Mouse (Mus musculus) midbrain, embryonic 11.5 days (tissue): ENCODE data around the gene Eogt. TPM values are rescaled to one million over a fixed set of nuclear protein-coding genes. Genes with fewer than 3 reads are reported as not detected.

ENCODE experiments used
- ATAC-seq: fragments of 200-750 bp; cut with Nextera tagmentation; 2 replicates; pipeline ENCODE4 v1.8.0; 2017; ENCODE audit warnings: moderate TSS enrichment, moderate library complexity; ENCODE audit not compliant: low FRiP score
- DNase-seq: peaks from one replicate; pipeline ENCODE4 v3.0.0; 2015; ENCODE audit warnings: low spot score; ENCODE audit errors: missing footprints
- H3K27ac ChIP-seq: fragments of 300-500 bp; sonication (generic); 2 replicates; pipeline ENCODE4 v1.5.1; 2014; ENCODE audit warnings: low read depth, low read length
- H3K27me3 ChIP-seq: fragments of 300-500 bp; sonication (generic); 2 replicates; pipeline ENCODE4 v1.6.1; 2014; ENCODE audit warnings: mild to moderate bottlenecking, low read length, moderate library complexity, mixed read lengths; ENCODE audit not compliant: control insufficient read depth, insufficient read depth
- H3K36me3 ChIP-seq: fragments of 300-500 bp; sonication (generic); 2 replicates; pipeline ENCODE4 v1.6.1; 2014; ENCODE audit warnings: mild to moderate bottlenecking, low read length, moderate library complexity, mixed read lengths; ENCODE audit not compliant: control insufficient read depth, insufficient read depth
- H3K4me1 ChIP-seq: fragments of 300-500 bp; sonication (generic); 2 replicates; pipeline ENCODE4 v1.6.1; 2014; ENCODE audit warnings: low read length; ENCODE audit not compliant: control insufficient read depth, insufficient read depth
- H3K4me2 ChIP-seq: fragments of 300-500 bp; sonication (generic); 2 replicates; pipeline ENCODE4 v1.6.1; 2014; ENCODE audit warnings: mild to moderate bottlenecking, moderate library complexity
- H3K4me3 ChIP-seq: fragments of 300-500 bp; sonication (generic); 2 replicates; pipeline ENCODE4 v1.5.1; 2014; ENCODE audit warnings: low read depth, low read length
- H3K9ac ChIP-seq: fragments of 300-500 bp; sonication (generic); 2 replicates; pipeline ENCODE4 v1.6.1; 2014; ENCODE audit warnings: low read length
- H3K9me3 ChIP-seq: fragments of 300-500 bp; sonication (generic); 2 replicates; pipeline ENCODE4 v1.6.1; 2016; ENCODE audit warnings: low read length; ENCODE audit not compliant: control insufficient read depth
- WGBS: fragments of 180-500 bp; shearing (Covaris S2); extraction: QIAGEN DNeasy Blood & Tissue Kit; methylation state at CpG from one replicate; pipeline ENCODE4 v1.1.7; 2014; 5-methylcytosine and 5-hydroxymethylcytosine counted together
- polyA plus RNA-seq: library from polyadenylated mRNA; unstranded; fragments of >200 nt; fragmentation: Nextera tagmentation; extraction: Ambion mirVana; gene quantifications from 2 replicates; pipeline ENCODE4 v1.2.1, GENCODE M21; 2014

Eogt gene
- 7.9 and 8.3 TPM in 2 replicates for polyA plus RNA-seq

DNA sequence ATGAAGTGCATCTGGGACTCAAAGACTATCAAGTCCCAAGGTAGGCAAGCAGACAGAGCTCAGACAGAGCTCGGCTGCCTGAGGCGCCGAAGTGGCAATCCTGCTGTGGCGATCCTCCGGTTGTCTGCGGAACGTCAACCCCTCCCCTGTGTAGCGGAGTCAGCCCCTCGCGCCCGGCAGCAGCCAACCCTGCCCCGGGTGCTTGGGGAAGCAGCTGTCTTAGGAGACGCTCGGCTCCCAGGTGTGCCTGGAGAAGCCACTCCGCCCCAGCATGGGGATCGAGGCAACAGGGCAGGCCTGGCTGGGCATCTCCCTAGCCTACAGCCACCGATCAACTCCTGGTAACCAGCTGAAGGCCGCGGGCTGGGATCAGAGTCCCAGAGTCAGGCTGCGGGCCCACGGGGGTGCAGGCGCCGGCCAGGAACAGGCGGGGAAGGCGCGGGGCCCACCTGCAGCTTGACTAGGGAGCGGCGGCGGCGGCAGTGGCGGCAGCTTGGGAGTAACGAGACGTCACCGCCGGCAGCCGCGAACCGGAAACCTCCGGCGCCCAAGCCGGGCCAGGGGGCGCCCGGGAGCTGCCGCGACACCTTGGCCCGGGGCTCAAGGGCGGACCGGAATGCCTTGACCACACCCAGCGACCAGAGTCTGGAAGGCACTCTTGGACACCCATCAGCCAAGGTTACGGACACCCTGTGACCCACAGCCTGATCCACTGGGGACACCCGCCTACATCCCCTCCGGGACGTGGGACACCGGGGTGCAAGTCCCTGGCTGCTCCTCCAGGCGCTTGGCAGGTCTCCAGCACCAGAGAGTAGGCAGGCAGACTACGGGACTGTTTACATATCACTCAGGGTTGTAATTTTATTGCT lies at the start of gene Eogt:
Eogt (minus strand) TSS at position 800 of the 869 bp plus-strand sequence.
- Histone ChIP-seq H3K9me3 (no peaks in the 10 kb centered on the region), H3K4me1 (peaks cover 16% of the 10 kb centered on the region; the same call in 1 of the 2 replicates), H3K36me3 (no peaks in the 10 kb centered on the region), H3K4me3 (peak within 1 kb of the TSS; percentile 67), H3K4me2 (peak within 1 kb of the TSS; percentile 99), H3K27me3 (no peaks in the 10 kb centered on the region), H3K9ac (peak within 1 kb of the TSS; percentile 90), H3K27ac (peak within 1 kb of the TSS; percentile 48)
- peak; percentile 80 for ATAC-seq
- DNase-seq, result peak; percentile 96
- WGBS, result 1% methylated on average over 55 of the region's 56 CpGs

GRCm38 (mm10) chr6:97179367-97179828 lies 30.4 kb upstream of the Eogt start:
- Histone ChIP-seq H3K9me3 (no peaks in the 10 kb centered on the region), H3K4me2 (peak overlapping the region; percentile 54), H3K27me3 (no peaks in the 10 kb centered on the region), H3K4me1 (peaks cover 10% of the 10 kb centered on the region; the same call in 1 of the 2 replicates), H3K9ac (peak overlapping the region; percentile 72), H3K36me3 (peaks cover 6% of the 10 kb centered on the region), H3K27ac (peak overlapping the region; percentile 89), H3K4me3 (peak overlapping the region; percentile 53)
- ATAC-seq, result no peak
- 11% methylated on average over 11 of the region's 11 CpGs for WGBS
- DNase-seq, result no peak

GRCm38 (mm10) chr6:97178491-97179366 lies 29.7 kb upstream of the Eogt start, which contains the start of gene Tmf1:
Gene Tmf1 (minus strand): TSS chr6:97179122.
- peaks cover 10% of the 10 kb centered on the region; the same call in 1 of the 2 replicates for H3K4me1 ChIP-seq
- peak within 1 kb of the TSS; percentile 72 for H3K9ac ChIP-seq
- WGBS, result under 1% methylated on average over 80 of the region's 80 CpGs
- H3K4me2 ChIP-seq, result peak within 1 kb of the TSS; percentile 54
- peaks cover 6% of the 10 kb centered on the region for H3K36me3 ChIP-seq
- H3K4me3 ChIP-seq, result peak within 1 kb of the TSS; percentile 53
- H3K9me3 ChIP-seq, result no peaks in the 10 kb centered on the region
- peak within 1 kb of the TSS; percentile 89 for H3K27ac ChIP-seq
- H3K27me3 ChIP-seq, result no peaks in the 10 kb centered on the region
- DNase-seq (peak; percentile 99), ATAC-seq (peak; percentile 97)

GRCm38 (mm10) chr6:97175716-97176115 lies 26.7 kb upstream of the Eogt start:
- WGBS, result 86% methylated on average over 11 of the region's 11 CpGs
- Histone ChIP-seq H3K4me1 (peaks cover 10% of the 10 kb centered on the region; the same call in 1 of the 2 replicates), H3K9ac (no peak overlapping the region), H3K9me3 (no peaks in the 10 kb centered on the region), H3K4me3 (no peak overlapping the region), H3K4me2 (no peak overlapping the region), H3K27me3 (no peaks in the 10 kb centered on the region), H3K36me3 (peaks cover 11% of the 10 kb centered on the region), H3K27ac (no peak overlapping the region)
- ATAC-seq (no peak), DNase-seq (peak; percentile 73)

DNA sequence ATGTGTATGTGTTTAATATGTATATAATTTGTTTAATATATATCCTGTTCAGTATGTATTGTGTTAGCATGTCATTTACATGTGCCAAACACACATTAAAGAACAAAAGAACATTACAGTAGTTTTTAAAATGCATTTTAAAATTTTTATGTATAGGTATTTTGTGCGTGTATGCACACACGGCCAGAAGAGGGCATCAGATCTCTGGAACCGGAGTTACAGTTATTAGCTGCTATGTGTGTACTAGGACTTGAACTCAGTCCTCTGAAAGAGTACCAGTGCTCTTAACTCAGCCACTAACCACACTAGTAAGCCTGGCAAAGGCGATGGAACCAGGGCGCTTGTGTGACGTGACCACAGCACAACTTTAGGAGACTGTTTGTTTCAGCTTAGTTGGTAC lies 1.2 kb upstream of the Eogt start:
- H3K27ac ChIP-seq, result no peak overlapping the region
- H3K36me3 ChIP-seq, result no peaks in the 10 kb centered on the region
- WGBS, result 83% methylated on average over 6 of the region's 6 CpGs
- no peak overlapping the region for H3K4me2 ChIP-seq
- H3K27me3 ChIP-seq, result no peaks in the 10 kb centered on the region
- H3K9me3 ChIP-seq, result no peaks in the 10 kb centered on the region
- ATAC-seq (no peak), DNase-seq (no peak)
- no peak overlapping the region for H3K9ac ChIP-seq
- peaks cover 16% of the 10 kb centered on the region; the same call in 1 of the 2 replicates for H3K4me1 ChIP-seq
- H3K4me3 ChIP-seq, result no peak overlapping the region

DNA sequence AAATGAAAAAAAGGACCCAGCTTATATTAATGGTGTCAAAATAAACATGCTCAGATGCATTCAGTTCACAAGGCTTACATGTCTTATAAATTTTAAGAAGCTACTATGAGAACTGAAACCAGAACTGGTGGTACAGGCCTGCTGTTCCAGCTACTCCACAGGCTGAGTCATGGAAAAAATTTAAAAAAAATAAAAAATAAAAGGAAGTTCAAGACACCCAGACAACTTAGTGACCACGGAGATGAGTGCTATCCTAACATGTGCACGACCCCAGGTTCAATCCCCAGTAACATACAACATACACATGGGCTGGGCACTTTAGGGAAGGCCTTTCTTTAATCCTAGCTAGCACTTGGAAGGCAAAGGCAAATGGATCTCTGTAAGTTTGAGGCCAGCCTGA lies 739 bp upstream of the Eogt start:
- ATAC-seq (no peak), DNase-seq (no peak)
- WGBS, result 88% methylated on average over 2 of the region's 2 CpGs
- no peak overlapping the region for H3K4me2 ChIP-seq
- H3K4me1 ChIP-seq, result peaks cover 16% of the 10 kb centered on the region; the same call in 1 of the 2 replicates
- H3K4me3 ChIP-seq, result no peak overlapping the region
- H3K27ac ChIP-seq, result no peak overlapping the region
- H3K36me3 ChIP-seq, result no peaks in the 10 kb centered on the region
- H3K9me3 ChIP-seq, result no peaks in the 10 kb centered on the region
- H3K9ac ChIP-seq, result no peak overlapping the region
- H3K27me3 ChIP-seq, result no peaks in the 10 kb centered on the region

DNA sequence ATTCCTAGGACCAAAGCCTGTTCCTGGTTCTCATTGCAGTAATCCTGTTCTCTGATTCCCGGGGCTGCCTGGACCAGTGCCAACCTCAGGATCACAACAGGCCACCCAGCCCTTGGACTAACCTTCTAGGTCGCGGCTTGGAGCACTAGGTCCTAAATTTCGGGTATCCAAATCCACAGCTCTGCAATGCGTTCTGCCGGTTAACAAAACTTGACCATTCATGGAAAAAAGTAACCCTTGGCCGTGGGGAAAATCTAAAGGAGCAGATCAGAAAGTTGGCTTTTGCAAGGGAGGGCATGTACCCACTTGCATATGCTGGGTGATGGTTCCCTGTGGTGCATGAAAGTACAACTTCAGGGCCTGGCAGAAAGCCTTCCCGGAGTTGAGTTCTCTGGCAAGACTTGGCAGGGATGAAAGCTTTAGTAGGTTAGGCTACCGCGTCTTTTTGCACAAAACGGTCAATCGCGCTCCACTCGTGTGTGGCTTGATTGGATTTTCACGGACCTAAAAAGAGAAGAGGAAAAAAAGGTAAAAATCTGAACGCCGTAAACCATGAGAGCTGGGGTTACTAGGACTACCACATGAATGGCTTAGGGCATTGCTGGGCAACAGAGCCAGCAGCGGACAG lies 1.1 kb downstream of the Eogt start:
- Histone ChIP-seq H3K9ac (peak overlapping the region; percentile 90), H3K27ac (no peak overlapping the region), H3K36me3 (no peaks in the 10 kb centered on the region), H3K4me1 (peaks cover 16% of the 10 kb centered on the region; the same call in 1 of the 2 replicates), H3K9me3 (no peaks in the 10 kb centered on the region), H3K4me3 (peak overlapping the region; percentile 67), H3K27me3 (no peaks in the 10 kb centered on the region), H3K4me2 (peak overlapping the region; percentile 99)
- peak; percentile 95 for DNase-seq
- 20% methylated on average over 18 of the region's 18 CpGs for WGBS
- peak; percentile 22 for ATAC-seq

GRCm38 (mm10) chr6:97145156-97145555 lies 3.8 kb downstream of the Eogt start:
- no peaks in the 10 kb centered on the region for H3K9me3 ChIP-seq
- no peak overlapping the region for H3K4me2 ChIP-seq
- H3K27ac ChIP-seq, result no peak overlapping the region
- DNase-seq (no peak), ATAC-seq (no peak)
- H3K27me3 ChIP-seq, result no peaks in the 10 kb centered on the region
- peaks cover 16% of the 10 kb centered on the region; the same call in 1 of the 2 replicates for H3K4me1 ChIP-seq
- no peak overlapping the region for H3K4me3 ChIP-seq
- 90% methylated on average over 7 of the region's 7 CpGs for WGBS
- H3K9ac ChIP-seq, result no peak overlapping the region
- H3K36me3 ChIP-seq, result no peaks in the 10 kb centered on the region
